Mouse (Mus musculus): ENCODE results near the gene Lrrc75b.

DNA sequence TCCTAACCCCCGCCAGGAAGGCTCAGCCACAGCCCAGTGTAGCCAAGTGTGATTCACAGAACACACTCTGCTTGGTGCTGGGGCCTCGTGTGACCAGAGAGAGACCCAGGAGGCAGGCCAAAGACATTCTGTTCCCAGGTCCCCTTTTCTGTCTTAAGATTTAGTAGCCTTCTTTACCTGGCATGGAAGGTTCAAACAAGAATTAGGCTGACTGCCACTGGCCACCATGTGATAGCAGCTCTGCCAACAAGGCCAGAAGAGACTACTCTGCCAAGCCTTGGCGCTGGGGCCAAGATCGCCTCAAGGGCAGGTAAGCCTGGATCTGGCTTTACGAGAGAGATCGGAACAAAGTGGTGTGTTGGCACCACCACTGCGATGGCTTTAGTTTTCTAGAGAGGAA, 49.7 kb downstream of the Lrrc75b start:
- TF ChIP-seq EP300 (IDR thresholded peaks at IDR 0.05; ENCODE audit: low read depth) (no peak), CTCF (IDR thresholded peaks at IDR 0.05; ENCODE audit: low read depth) (no peak)

Data from liver, embryonic 14.5 days (tissue).